Mouse (Mus musculus) monocyte, adult 5-6 weeks (primary cell): ENCODE measurements at regions not wholly inside any gene's neighbourhood (a gene's known extent, or its start where the extent isn't known, plus 50 kb on each side); places are given as distances from the start of the nearest gene placed in this dataset.
"Not testable (repeated sequence)": the region's sequence is repeated elsewhere in the genome, so short reads cannot be mapped to it uniquely, and the experiment has no call there.

Experiments used
- ATAC-seq: fragments of 153-309, 156-312 bp; replicated peaks from 2 replicates; pipeline ENCODE4 v1.8.0; 2017; ENCODE audit warnings: mild to moderate bottlenecking; ENCODE audit not compliant: low TSS enrichment, insufficient number of reproducible peaks, severe bottlenecking, poor library complexity, low FRiP score

GRCm38 (mm10) chr13:65563303-65563702 is 50.8 kb downstream of the Gm10139 start:
- not testable (repeated sequence) for ATAC-seq

GRCm38 (mm10) chr13:65586231-65586630 is 73.8 kb downstream of the Gm10139 start:
- peak; percentile 76 for ATAC-seq

DNA sequence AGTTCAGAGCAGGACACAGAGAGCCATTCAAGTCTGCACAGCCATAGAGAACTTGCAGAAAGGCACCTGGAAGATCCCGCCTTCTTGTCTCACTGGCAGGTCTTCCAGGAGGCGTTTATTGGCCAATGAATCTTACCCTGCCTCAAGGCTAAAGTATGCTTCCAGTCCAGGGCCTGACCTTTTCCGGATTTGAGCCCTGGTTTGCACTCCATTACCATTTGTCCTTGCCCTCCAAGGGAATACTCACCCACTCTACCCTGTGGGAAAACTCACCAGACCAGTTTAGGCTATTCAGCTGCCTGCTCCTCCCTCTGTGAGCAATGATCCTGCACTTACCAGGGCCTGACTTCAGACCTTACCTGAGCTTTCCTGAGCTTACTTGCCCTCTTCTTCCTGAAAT is 107.7 kb downstream of the Gm10139 start:
- not testable (repeated sequence) for ATAC-seq

DNA sequence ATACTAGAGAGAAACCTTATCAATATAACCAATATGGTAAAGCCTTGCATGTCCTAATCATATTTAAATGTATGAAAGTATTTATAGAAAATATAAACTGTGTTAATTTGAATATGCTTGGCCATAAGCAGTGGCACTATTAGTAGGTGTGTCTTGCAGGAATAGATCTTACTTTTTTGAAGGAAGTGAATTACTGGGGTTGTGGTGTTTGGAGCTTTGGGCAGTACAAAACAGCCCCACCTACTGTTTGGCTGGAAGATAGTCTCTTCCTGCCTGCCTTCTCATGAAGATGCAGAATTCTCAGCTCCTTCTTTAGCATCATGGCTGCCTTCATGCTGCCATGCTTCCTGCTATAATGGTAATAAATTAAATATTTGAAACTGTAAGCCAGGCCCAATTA is 137.8 kb downstream of the Gm10139 start:
- not testable (repeated sequence) for ATAC-seq

DNA sequence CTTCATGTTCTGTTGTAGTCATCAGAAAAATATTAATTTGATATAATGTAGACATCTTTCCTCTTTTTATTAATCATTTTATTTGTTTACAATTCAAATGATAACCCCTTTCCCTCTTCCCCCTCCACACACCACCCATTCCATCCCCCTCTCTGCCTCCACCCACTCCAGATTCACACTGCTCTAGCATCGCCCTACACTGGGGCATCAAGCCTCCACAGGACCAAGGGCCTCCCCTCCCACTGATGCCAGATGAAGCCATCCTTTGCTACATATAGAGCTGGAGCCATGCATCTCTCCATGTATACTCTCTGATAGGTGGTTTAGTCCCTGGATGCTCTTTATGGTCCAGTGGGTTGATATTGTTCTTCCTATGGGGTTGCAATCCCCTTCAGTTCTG is 147.4 kb downstream of the Gm10139 start:
- not testable (repeated sequence) for ATAC-seq
